Mouse (Mus musculus) retina, embryonic 14.5 days (tissue): ENCODE data around the gene Sall2.
A peak's percentile ranks its signal among the peaks of the same experiment; 100 is the strongest.
"Not testable (repeated sequence)": the region's sequence is repeated elsewhere in the genome, so short reads cannot be mapped to it uniquely, and the experiment has no call there.

Experiments used
- DNase-seq: peaks from one replicate; pipeline ENCODE4 v3.0.0-alpha.2; 2015; ENCODE audit warnings: low spot score

Sall2 gene

GRCm38 (mm10) chr14:52303517-52303916, 25.0 kb downstream of the Sall2 start:
- not testable (repeated sequence) for DNase-seq

- DNase-seq, result peak; percentile 85
Observed at GRCm38 (mm10) chr14:52295558-52296264, 32.9 kb downstream of the Sall2 start.

- DNase-seq, result no peak
Observed at GRCm38 (mm10) chr14:52284191-52284590, 44.4 kb downstream of the Sall2 start.

- DNase-seq, result no peak
Observed at GRCm38 (mm10) chr14:52283629-52284028, 44.9 kb downstream of the Sall2 start.

GRCm38 (mm10) chr14:52279747-52280120, 48.8 kb downstream of the Sall2 start:
- DNase-seq, result no peak

GRCm38 (mm10) chr14:52278932-52279746, 49.4 kb downstream of the Sall2 start, which contains the start of the genes Tox4 and Rab2b:
Gene Tox4 (plus strand): TSS chr14:52279146.
Gene Rab2b (minus strand): TSS chr14:52279545.
- DNase-seq, result peak; percentile 99

- no peak for DNase-seq
Observed at GRCm38 (mm10) chr14:52277210-52277609, 51.4 kb downstream of the Sall2 start.

GRCm38 (mm10) chr14:52272781-52273180, 55.8 kb downstream of the Sall2 start:
- no peak for DNase-seq
